Mouse (Mus musculus) neural tube, embryonic 12.5 days (tissue): ENCODE data around the gene Defb26. TPM values are rescaled to one million over a fixed set of nuclear protein-coding genes. Genes with fewer than 3 reads are reported as not detected.

Experiments
- ATAC-seq: fragments of 200-750 bp; cut with Nextera tagmentation; 2 replicates; pipeline ENCODE4 v1.8.0; 2017; ENCODE audit warnings: low read depth, mild to moderate bottlenecking, moderate TSS enrichment, moderate library complexity; ENCODE audit not compliant: low FRiP score
- H3K27ac ChIP-seq: fragments of 300-500 bp; sonication (generic); 2 replicates; pipeline ENCODE4 v1.5.1; 2016
- H3K27me3 ChIP-seq: fragments of 300-500 bp; sonication (generic); replicated peaks from 2 replicates; pipeline ENCODE4 v1.6.1; 2016; ENCODE audit warnings: mild to moderate bottlenecking
- H3K36me3 ChIP-seq: fragments of 300-500 bp; sonication (generic); 2 replicates; pipeline ENCODE4 v1.6.1; 2016; ENCODE audit warnings: mild to moderate bottlenecking
- H3K4me1 ChIP-seq: fragments of 300-500 bp; sonication (generic); 2 replicates; pipeline ENCODE4 v1.6.1; 2016
- H3K4me2 ChIP-seq: fragments of 300-500 bp; sonication (generic); replicated peaks from 2 replicates; pipeline ENCODE4 v1.6.1; 2016; ENCODE audit warnings: mild to moderate bottlenecking
- H3K4me3 ChIP-seq: fragments of 300-500 bp; sonication (generic); 2 replicates; pipeline ENCODE4 v1.5.1; 2016
- H3K9ac ChIP-seq: fragments of 300-500 bp; sonication (generic); 2 replicates; pipeline ENCODE4 v1.6.1; 2016; ENCODE audit warnings: mild to moderate bottlenecking
- H3K9me3 ChIP-seq: fragments of 300-500 bp; sonication (generic); 2 replicates; pipeline ENCODE4 v1.6.1; 2016; ENCODE audit warnings: mild to moderate bottlenecking
- WGBS: fragments of 180-500 bp; shearing (Covaris S2); methylation state at CpG from one replicate; pipeline ENCODE4 v1.1.7; 2016; 5-methylcytosine and 5-hydroxymethylcytosine counted together
- polyA plus RNA-seq: library from polyadenylated mRNA; unstranded; fragments of >200 nt; fragmentation: Nextera tagmentation; extraction: Ambion mirVana; gene quantifications from 2 replicates; pipeline ENCODE4 v1.2.1, GENCODE M21; 2016

Gene Defb26
- polyA plus RNA-seq, 1 experiment from 2014 or later = not detected

DNA sequence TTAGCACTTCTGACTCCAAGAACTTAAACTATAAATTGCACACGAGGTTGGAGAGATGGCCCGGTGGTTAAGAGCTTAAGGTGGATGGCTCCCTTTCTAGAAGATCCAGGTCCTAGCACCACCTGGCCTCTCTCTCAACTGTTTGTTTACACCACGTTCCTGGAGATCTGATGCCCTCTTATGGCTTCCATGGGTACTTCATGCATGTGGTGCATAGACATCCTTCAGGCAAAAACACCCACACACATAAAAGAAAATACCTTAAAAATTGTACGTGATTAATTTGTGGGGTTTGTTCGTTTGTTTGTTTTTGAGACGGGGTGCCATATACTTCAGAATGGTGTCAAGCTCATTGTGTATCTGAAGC is 10.6 kb downstream of the Defb26 start:
- no peak for ATAC-seq
- Histone ChIP-seq H3K36me3 (no peaks in the 10 kb centered on the region), H3K4me1 (no peaks in the 10 kb centered on the region), H3K9me3 (no peaks in the 10 kb centered on the region), H3K4me2 (no peak overlapping the region), H3K4me3 (no peak overlapping the region), H3K9ac (no peak overlapping the region), H3K27me3 (no peaks in the 10 kb centered on the region), H3K27ac (no peak overlapping the region)
- WGBS = 81% methylated on average over 6 of the region's 6 CpGs

DNA sequence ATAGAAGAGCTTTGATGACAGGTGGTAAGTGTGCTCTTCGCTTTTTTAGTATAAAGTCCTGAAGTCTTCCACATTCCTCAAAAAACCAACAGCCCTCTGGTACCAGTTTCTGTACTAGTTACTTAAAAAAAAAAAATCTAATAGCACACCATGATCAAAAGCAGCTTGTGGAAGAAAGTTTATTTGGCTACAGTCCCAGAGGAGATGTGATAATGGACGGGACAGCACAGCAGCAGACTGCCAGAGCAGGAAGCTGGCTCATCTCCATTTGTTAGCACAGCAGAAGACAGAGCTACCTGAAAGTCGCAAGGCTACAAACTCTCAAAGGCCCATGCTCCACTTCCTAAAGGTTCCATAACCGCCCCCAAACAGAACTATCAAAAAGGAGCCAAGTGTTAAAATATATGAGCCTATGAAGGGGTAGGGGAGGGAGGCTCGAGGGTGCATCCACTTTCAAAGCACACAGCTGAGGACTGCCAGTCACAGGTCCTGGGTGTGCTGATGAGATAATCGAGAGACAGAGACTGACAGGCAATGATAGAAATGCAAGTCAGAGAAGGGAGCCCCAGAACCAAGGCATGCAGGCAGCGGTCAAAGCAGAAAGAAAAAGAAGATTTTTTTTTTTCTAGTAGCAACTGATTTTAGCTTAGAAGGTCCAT is 11.2 kb downstream of the Defb26 start:
- Histone ChIP-seq H3K9ac (no peak overlapping the region), H3K36me3 (no peaks in the 10 kb centered on the region), H3K27ac (no peak overlapping the region), H3K4me3 (no peak overlapping the region), H3K9me3 (no peaks in the 10 kb centered on the region), H3K4me2 (no peak overlapping the region), H3K4me1 (no peaks in the 10 kb centered on the region), H3K27me3 (no peaks in the 10 kb centered on the region)
- no peak for ATAC-seq
- WGBS = 83% methylated on average over 7 of the region's 7 CpGs

DNA sequence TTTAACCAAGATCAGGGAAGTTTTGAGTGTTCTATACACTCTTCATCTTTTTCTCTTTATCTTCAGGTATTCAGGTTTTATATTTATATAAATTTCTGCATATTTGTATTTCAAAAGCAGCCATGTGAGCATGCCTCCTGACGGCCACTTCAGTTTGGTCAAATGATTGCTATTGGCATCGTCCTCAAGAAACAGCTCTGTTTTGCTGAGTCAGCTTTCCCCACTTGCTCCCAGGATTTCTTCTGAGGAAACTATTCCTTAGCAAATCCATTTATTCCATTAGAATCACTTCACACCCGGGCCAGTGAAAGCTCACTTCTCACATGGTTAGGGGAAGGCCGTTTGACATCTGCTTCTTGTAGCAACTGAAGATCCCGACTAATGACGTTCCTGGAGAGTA is 13.5 kb downstream of the Defb26 start:
- ATAC-seq = no peak
- Histone ChIP-seq H3K9ac (no peak overlapping the region), H3K36me3 (no peaks in the 10 kb centered on the region), H3K9me3 (no peaks in the 10 kb centered on the region), H3K27ac (no peak overlapping the region), H3K27me3 (no peaks in the 10 kb centered on the region), H3K4me3 (no peak overlapping the region), H3K4me1 (no peaks in the 10 kb centered on the region), H3K4me2 (no peak overlapping the region)
- WGBS = 85% methylated on average over 6 of the region's 6 CpGs

DNA sequence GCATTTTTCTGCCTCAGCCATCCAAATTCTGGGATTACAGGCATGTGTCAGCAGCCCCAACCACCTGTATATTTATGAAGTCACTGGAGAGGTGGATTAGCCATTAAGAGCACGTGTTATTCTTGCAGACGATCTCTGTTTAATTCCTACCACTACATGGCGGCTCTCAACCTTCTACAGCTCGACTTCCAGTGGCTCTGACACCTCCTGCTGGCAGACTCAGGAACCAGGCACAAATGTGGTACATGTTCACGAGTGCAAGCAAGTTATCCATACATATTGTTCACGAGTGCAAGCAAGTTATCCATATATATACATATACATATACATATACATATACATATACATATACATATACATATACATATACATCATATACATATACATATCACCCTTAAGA is 18.3 kb downstream of the Defb26 start:
- H3K9ac ChIP-seq = no peak overlapping the region
- 81% methylated on average over 6 of the region's 6 CpGs for WGBS
- ATAC-seq = no peak
- no peaks in the 10 kb centered on the region for H3K36me3 ChIP-seq
- H3K4me1 ChIP-seq = no peaks in the 10 kb centered on the region
- H3K9me3 ChIP-seq = no peaks in the 10 kb centered on the region
- no peak overlapping the region for H3K4me2 ChIP-seq
- no peak overlapping the region for H3K4me3 ChIP-seq
- H3K27me3 ChIP-seq = no peaks in the 10 kb centered on the region
- no peak overlapping the region for H3K27ac ChIP-seq

DNA sequence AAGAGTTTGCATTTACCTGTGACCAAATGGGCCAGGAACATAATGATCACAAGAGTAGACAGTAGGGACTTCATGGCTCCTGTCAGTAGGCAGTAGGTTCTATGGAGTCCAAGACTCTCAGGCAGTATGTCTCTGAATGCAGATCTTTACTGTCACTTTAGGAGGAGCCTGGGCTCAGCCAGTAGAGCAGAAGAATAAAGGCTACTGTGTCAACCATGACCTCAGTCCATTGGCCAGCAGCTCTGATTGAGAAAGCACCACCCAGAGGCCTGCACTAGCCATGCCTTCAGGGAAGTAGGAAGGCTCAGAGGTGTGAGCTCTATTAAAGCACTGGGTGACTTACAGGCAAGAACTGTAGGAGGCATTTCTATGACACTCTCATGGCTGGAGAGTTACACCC is 21.5 kb downstream of the Defb26 start, which contains the start of gene Defb22:
Defb22 (minus strand) TSS at position 101 of the 400 bp plus-strand sequence.
- no peak within 1 kb of the TSS for H3K4me2 ChIP-seq
- no peaks in the 10 kb centered on the region for H3K27me3 ChIP-seq
- no peak within 1 kb of the TSS for H3K4me3 ChIP-seq
- no peaks in the 10 kb centered on the region for H3K9me3 ChIP-seq
- H3K9ac ChIP-seq = no peak within 1 kb of the TSS
- no peak for ATAC-seq
- no peaks in the 10 kb centered on the region for H3K36me3 ChIP-seq
- no peak within 1 kb of the TSS for H3K27ac ChIP-seq
- no peaks in the 10 kb centered on the region for H3K4me1 ChIP-seq

DNA sequence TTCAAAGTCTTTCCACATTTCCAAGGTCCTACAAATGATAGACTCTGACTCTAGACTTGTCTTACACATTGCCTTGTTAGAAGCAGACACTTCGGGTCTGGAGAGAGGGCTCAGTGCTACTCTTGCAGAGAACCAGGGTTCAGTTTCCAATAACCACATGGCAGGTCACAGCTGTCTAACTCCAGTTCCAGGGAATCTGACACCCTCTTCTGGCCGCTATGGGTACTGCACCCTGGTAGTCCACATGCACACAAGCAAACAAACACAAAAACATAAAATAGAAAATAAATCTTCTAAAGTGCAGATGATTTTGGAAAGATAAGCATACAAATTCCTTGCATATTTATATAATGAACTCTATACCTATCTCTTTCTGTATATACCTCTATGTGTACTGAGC is 24.5 kb downstream of the Defb26 start:
- no peaks in the 10 kb centered on the region for H3K4me1 ChIP-seq
- no peaks in the 10 kb centered on the region for H3K27me3 ChIP-seq
- no peaks in the 10 kb centered on the region for H3K9me3 ChIP-seq
- 78% methylated on average over 2 of the region's 2 CpGs for WGBS
- H3K27ac ChIP-seq = no peak overlapping the region
- H3K9ac ChIP-seq = no peak overlapping the region
- no peak overlapping the region for H3K4me2 ChIP-seq
- no peak overlapping the region for H3K4me3 ChIP-seq
- no peak for ATAC-seq
- H3K36me3 ChIP-seq = no peaks in the 10 kb centered on the region

DNA sequence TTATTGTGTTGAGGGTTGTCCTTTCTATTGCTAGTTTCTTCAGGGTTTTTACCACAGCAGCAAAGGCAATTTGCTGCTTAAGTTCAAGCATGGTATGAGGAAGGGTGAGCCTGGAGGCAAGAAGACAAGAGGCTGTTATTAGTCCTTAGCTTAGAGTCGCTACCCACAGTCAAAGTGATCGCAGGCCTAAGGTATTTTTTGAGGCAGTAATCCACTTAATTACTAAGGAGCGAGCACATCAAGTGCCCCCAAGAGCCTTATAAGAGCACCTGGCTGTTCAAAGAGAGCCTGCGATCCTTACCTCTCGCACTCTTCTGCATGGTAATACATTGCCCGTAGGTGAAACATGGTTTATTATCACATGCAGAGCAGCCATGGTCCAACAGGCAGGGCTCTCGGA is 29.8 kb downstream of the Defb26 start:
- Histone ChIP-seq H3K4me2 (no peak overlapping the region), H3K4me1 (no peaks in the 10 kb centered on the region), H3K9ac (no peak overlapping the region), H3K4me3 (no peak overlapping the region), H3K27ac (no peak overlapping the region), H3K27me3 (no peaks in the 10 kb centered on the region), H3K9me3 (no peaks in the 10 kb centered on the region), H3K36me3 (no peaks in the 10 kb centered on the region)
- no peak for ATAC-seq
- 90% methylated on average over 7 of the region's 7 CpGs for WGBS

DNA sequence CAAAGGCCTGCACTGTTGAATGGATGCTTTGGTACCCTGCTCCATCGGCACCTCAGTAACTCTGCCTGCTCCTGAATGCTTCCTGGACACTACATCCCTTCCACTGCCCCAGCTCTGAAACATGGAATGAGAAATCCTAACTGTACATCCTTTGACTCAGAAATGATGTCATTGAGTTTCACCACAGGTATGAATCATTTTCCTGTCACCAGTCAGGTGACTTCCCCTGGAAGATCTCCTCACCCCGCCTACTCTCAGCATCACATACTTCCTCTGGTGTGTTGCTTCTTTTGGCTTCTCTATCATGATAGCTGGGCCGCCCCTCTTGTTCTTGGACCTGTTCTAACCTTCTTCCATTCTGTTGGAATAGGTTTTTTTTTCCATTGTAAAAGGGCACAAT is 30.6 kb downstream of the Defb26 start:
- Histone ChIP-seq H3K36me3 (no peaks in the 10 kb centered on the region), H3K27ac (no peak overlapping the region), H3K27me3 (no peaks in the 10 kb centered on the region), H3K9me3 (no peaks in the 10 kb centered on the region), H3K9ac (no peak overlapping the region), H3K4me3 (no peak overlapping the region), H3K4me2 (no peak overlapping the region), H3K4me1 (no peaks in the 10 kb centered on the region)
- 91% methylated on average over 3 of the region's 3 CpGs for WGBS
- no peak for ATAC-seq

DNA sequence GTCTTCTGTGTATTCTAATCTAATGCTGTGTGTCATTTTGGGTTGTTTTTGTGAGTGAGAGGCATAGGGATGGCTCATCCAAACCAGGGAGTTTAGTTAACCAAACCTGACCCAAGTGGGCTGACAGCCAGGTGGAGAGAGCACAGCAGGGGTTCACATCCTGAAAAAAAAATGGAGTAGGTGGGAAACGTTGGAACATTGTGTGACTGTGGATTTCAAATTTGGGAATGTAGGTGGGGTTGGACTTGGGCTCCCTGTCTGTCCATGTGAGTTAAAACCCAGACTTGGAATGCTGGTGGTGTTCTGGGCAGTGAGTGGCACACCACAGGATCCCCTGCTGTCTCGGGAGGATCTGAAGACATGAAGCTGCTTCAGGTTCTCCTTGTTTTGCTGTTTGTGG is 34.7 kb downstream of the Defb26 start, which contains the start of gene Defb20:
Defb20 (plus strand) TSS at position 301 of the 400 bp plus-strand sequence.
- H3K4me3 ChIP-seq = no peak within 1 kb of the TSS
- no peaks in the 10 kb centered on the region for H3K9me3 ChIP-seq
- no peak within 1 kb of the TSS for H3K4me2 ChIP-seq
- no peak for ATAC-seq
- H3K9ac ChIP-seq = no peak within 1 kb of the TSS
- H3K4me1 ChIP-seq = no peaks in the 10 kb centered on the region
- H3K36me3 ChIP-seq = no peaks in the 10 kb centered on the region
- H3K27me3 ChIP-seq = no peaks in the 10 kb centered on the region
- WGBS = 70% methylated on average over 2 of the region's 2 CpGs
- H3K27ac ChIP-seq = no peak within 1 kb of the TSS

DNA sequence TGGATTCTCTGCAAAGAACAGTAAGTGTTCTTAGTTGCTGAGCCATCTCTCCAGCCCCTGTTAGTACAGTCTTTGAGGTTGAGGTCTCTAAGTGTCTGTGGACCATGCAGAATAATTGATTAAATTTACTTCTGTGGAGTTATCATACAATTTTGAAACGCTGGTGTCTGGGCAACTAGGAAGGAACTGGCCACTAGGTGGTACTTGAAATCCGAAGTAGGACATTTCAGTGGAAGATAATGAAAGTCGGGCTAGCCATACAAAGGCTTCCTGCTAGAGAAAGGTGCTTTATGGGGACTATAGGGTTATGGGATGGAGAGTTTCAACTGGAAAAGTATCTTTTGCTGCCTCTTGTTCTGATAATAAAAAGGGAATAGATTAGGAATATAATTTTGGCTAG is 39.1 kb downstream of the Defb26 start:
- no peak overlapping the region for H3K9ac ChIP-seq
- H3K9me3 ChIP-seq = no peaks in the 10 kb centered on the region
- H3K27ac ChIP-seq = no peak overlapping the region
- no peak overlapping the region for H3K4me3 ChIP-seq
- ATAC-seq = no peak
- H3K4me1 ChIP-seq = no peaks in the 10 kb centered on the region
- H3K36me3 ChIP-seq = no peaks in the 10 kb centered on the region
- no peaks in the 10 kb centered on the region for H3K27me3 ChIP-seq
- 37% methylated on average over 3 of the region's 3 CpGs for WGBS
- H3K4me2 ChIP-seq = no peak overlapping the region

DNA sequence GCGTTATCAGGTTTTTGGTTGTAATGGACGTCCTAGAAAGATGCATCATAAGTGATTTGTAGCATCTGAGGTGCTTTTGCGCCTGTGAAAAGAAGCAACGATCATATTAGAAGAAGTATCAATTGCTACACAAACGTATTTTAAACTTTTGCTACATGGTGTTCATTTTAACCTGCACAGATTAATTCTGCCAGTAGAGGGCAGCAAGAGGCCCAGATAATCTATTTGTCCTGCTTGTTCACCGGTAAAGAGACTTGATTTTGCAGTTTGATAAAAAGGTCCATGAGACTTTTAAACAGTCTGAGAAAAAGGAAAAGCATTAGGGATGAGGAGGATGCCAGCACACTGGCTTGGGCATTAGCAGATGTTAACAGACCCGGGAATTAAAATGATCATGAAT is 40.5 kb downstream of the Defb26 start:
- Histone ChIP-seq H3K36me3 (no peaks in the 10 kb centered on the region), H3K27ac (no peak overlapping the region), H3K9ac (no peak overlapping the region), H3K4me2 (no peak overlapping the region), H3K27me3 (no peaks in the 10 kb centered on the region), H3K9me3 (no peaks in the 10 kb centered on the region), H3K4me3 (no peak overlapping the region), H3K4me1 (no peaks in the 10 kb centered on the region)
- 37% methylated on average over 7 of the region's 7 CpGs for WGBS
- ATAC-seq = no peak

DNA sequence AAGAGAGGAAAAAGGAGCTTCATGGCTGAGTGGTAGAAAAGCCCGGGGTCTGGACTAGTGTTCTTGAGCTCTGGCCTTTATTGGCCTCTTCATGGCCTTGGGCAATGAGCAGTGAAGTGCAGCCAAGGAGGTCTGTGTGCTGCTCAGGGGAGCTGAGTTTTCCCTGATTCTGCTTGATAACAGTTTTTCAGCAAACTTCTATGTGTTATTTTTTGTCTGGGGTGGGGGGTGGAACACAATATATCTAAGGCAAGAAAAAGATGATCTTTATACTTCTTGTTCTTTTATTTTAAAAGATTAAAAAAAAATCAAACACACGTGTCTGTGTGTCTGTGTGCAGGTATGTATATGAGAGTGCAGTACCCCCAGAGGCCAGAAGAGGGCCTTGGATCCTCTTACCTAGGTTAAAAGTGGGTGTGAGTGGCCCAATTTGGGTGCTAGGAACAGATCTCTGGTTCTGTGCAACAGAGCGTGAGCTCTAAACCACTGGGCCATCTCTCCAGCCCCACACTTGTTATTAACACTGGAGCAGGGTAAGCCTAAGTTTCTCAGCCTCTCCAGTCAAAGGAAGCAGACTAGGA is 46.8 kb downstream of the Defb26 start, which contains the start of gene Defb23:
Defb23 (minus strand) TSS at position 51 of the 581 bp plus-strand sequence.
- H3K27ac ChIP-seq = no peak within 1 kb of the TSS
- WGBS = 91% methylated on average over 3 of the region's 3 CpGs

DNA sequence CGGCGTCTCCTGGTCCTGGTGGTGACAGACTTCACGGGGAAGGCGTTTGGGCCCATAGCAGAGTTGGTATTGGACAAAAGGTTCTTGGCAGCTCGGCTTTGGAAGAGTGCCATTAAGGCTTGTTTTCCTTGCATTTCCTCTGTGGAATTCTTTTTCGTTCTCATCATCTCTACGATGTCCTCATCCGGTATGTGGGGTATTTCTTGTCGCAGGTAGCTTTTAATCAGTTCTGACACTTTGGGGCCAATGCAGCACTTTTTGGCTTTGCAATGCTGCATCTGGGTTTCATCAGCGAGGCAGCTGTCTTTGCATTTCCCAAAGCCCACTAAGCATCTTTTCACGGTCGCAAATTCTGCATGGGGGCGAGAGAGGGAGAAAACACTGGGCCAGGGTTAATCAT is 52.3 kb downstream of the Defb26 start:
- 61% methylated on average over 13 of the region's 13 CpGs for WGBS
- Histone ChIP-seq H3K9me3 (no peaks in the 10 kb centered on the region; the same call in 1 of the 2 replicates), H3K4me1 (no peaks in the 10 kb centered on the region), H3K36me3 (no peaks in the 10 kb centered on the region), H3K9ac (no peak overlapping the region), H3K4me2 (no peak overlapping the region), H3K27ac (no peak overlapping the region), H3K27me3 (no peaks in the 10 kb centered on the region), H3K4me3 (no peak overlapping the region)
- no peak for ATAC-seq

More for the DNA sequence above, 46.8 kb downstream of the Defb26 start, which contains the start of gene Defb23:
- no peaks in the 10 kb centered on the region for H3K4me1 ChIP-seq
- H3K36me3 ChIP-seq = no peaks in the 10 kb centered on the region
- H3K9me3 ChIP-seq = no peaks in the 10 kb centered on the region; the same call in 1 of the 2 replicates
- H3K27me3 ChIP-seq = no peaks in the 10 kb centered on the region
- no peak within 1 kb of the TSS for H3K4me2 ChIP-seq
- ATAC-seq = no peak
- no peak within 1 kb of the TSS for H3K9ac ChIP-seq
- no peak within 1 kb of the TSS for H3K4me3 ChIP-seq
